Mouse (Mus musculus): ENCODE results near the gene Fgfr2. TPM values are rescaled to one million over a fixed set of nuclear protein-coding genes. Genes with fewer than 3 reads are reported as not detected.
"Not testable (repeated sequence)": the region's sequence is repeated elsewhere in the genome, so short reads cannot be mapped to it uniquely, and the experiment has no call there.

Gene Fgfr2
- polyA plus RNA-seq, 1 experiment from 2014 or later, result 137 TPM

DNA sequence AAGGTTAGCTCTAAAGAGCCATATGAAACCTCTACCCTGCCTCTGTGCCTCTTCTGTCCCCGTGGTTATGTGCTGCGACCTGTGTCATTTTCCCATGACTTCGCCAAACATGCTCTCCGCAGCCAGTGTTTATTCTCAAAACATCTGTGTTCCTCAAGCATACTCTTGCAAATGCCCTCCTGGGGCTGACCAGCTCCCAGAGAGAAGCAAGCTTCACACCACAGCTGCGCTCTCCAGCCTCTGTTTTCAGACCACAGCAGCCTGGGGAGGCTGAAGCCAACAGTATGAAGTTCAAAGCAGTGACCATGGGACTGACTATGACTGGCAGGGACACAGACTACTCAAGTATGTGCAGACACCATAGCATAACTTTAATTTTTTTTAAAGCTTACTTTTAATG, 616.9 kb downstream of the Fgfr2 start:
- no peak overlapping the region for H3K4me2 ChIP-seq (replicated peaks)
- no peak overlapping the region for H3K9ac ChIP-seq
- 39% methylated on average over 5 of the region's 5 CpGs for WGBS
- no peaks in the 10 kb centered on the region for H3K27me3 ChIP-seq
- H3K4me3 ChIP-seq (replicated peaks), result no peak overlapping the region
- no peak overlapping the region for H3K27ac ChIP-seq (replicated peaks)
- H3K9me3 ChIP-seq (replicated peaks), result no peaks in the 10 kb centered on the region
- H3K4me1 ChIP-seq, result 0 out of 2 replicates have a peak, but pooled peaks cover 7% of the 10 kb centered on the region
- H3K36me3 ChIP-seq, result no peaks in the 10 kb centered on the region
- no peak for ATAC-seq (ENCODE audit: insufficient number of reproducible peaks, low FRiP score, low TSS enrichment, low read depth)

GRCm38 (mm10) chr7:132502445-132502844, 620.7 kb downstream of the Fgfr2 start:
- not testable (repeated sequence) for H3K36me3 ChIP-seq; H3K4me3 ChIP-seq (replicated peaks); H3K27me3 ChIP-seq; ATAC-seq (ENCODE audit: insufficient number of reproducible peaks, low FRiP score, low TSS enrichment, low read depth); H3K9me3 ChIP-seq (replicated peaks); H3K9ac ChIP-seq; H3K4me2 ChIP-seq (replicated peaks); H3K4me1 ChIP-seq; H3K27ac ChIP-seq (replicated peaks)

DNA sequence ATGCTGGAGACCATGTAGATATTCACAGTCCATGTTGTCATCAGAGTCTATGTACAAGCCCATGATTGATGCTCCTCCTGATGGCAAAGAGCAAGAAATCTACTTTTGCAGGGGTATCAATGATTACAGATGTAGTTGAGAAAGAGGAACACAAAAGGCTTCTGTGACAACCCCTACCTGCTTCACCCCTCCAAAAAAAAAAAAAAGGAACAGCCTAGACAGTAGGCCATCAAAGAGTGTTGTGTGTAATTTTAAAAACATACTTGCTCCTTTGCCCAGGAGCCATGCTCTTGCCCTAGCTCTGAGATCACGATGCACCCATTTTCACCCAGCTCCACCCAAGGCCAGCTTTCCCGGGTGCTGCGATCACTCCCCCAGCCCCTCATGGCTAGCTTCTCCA, 626.0 kb downstream of the Fgfr2 start:
- no peak overlapping the region for H3K9ac ChIP-seq
- no peak for ATAC-seq (ENCODE audit: insufficient number of reproducible peaks, low FRiP score, low TSS enrichment, low read depth)
- no peaks in the 10 kb centered on the region for H3K36me3 ChIP-seq
- no peak overlapping the region for H3K4me3 ChIP-seq (replicated peaks)
- H3K9me3 ChIP-seq (replicated peaks), result no peaks in the 10 kb centered on the region
- no peak overlapping the region for H3K27ac ChIP-seq (replicated peaks)
- WGBS, result 96% methylated on average over 3 of the region's 3 CpGs
- no peaks in the 10 kb centered on the region for H3K4me1 ChIP-seq
- H3K4me2 ChIP-seq (replicated peaks), result no peak overlapping the region
- H3K27me3 ChIP-seq, result no peaks in the 10 kb centered on the region

- no peaks in the 10 kb centered on the region for H3K4me1 ChIP-seq
- H3K27me3 ChIP-seq, result no peaks in the 10 kb centered on the region
- no peak overlapping the region for H3K27ac ChIP-seq (replicated peaks)
- 62% methylated on average over 4 of the region's 4 CpGs for WGBS
- H3K36me3 ChIP-seq, result no peaks in the 10 kb centered on the region
- H3K9ac ChIP-seq, result no peak overlapping the region
- H3K4me2 ChIP-seq (replicated peaks), result no peak overlapping the region
- H3K4me3 ChIP-seq (replicated peaks), result no peak overlapping the region
- no peaks in the 10 kb centered on the region for H3K9me3 ChIP-seq (replicated peaks)
- ATAC-seq (ENCODE audit: insufficient number of reproducible peaks, low FRiP score, low TSS enrichment, low read depth), result no peak
Measured at GRCm38 (mm10) chr7:132494263-132494662, 628.9 kb downstream of the Fgfr2 start.

DNA sequence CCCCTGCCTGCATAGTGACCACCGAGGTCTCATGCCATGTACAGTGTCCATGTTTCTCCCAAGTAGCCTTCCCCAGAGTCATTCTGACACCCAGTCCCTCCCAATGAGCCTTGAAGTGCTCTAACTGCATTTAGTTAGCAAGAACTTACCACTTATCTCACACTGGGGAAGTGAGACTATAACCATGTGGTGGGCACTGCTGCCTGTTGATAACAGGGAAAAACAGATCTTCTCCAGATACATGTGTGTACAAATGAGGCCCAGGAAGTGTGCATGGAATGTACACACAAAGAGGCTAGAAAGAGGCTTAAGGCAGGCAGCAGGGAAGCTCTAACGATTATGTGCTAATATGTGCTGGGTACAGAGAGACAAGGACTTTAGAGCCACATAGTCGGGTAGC, 629.5 kb downstream of the Fgfr2 start:
- ATAC-seq (ENCODE audit: insufficient number of reproducible peaks, low FRiP score, low TSS enrichment, low read depth), result no peak
- 81% methylated on average over 3 of the region's 3 CpGs for WGBS
- no peak overlapping the region for H3K9ac ChIP-seq
- H3K4me3 ChIP-seq (replicated peaks), result no peak overlapping the region
- no peaks in the 10 kb centered on the region for H3K27me3 ChIP-seq
- H3K9me3 ChIP-seq (replicated peaks), result no peaks in the 10 kb centered on the region
- H3K36me3 ChIP-seq, result no peaks in the 10 kb centered on the region
- no peak overlapping the region for H3K4me2 ChIP-seq (replicated peaks)
- H3K27ac ChIP-seq (replicated peaks), result no peak overlapping the region
- H3K4me1 ChIP-seq, result no peaks in the 10 kb centered on the region

GRCm38 (mm10) chr7:132491902-132492301, 631.2 kb downstream of the Fgfr2 start:
- no peak overlapping the region for H3K27ac ChIP-seq (replicated peaks)
- H3K9me3 ChIP-seq (replicated peaks), result no peaks in the 10 kb centered on the region
- WGBS, result 88% methylated on average over 7 of the region's 7 CpGs
- no peak overlapping the region for H3K4me2 ChIP-seq (replicated peaks)
- no peaks in the 10 kb centered on the region for H3K36me3 ChIP-seq
- no peaks in the 10 kb centered on the region for H3K4me1 ChIP-seq
- H3K4me3 ChIP-seq (replicated peaks), result no peak overlapping the region
- no peak overlapping the region for H3K9ac ChIP-seq
- H3K27me3 ChIP-seq, result no peaks in the 10 kb centered on the region
- ATAC-seq (ENCODE audit: insufficient number of reproducible peaks, low FRiP score, low TSS enrichment, low read depth), result no peak

GRCm38 (mm10) chr7:132487361-132487760, 635.8 kb downstream of the Fgfr2 start:
- H3K27ac ChIP-seq (replicated peaks), result no peak overlapping the region

GRCm38 (mm10) chr7:132486403-132487178, 636.6 kb downstream of the Fgfr2 start:
- 70% methylated on average over 9 of the region's 9 CpGs for WGBS
- H3K27ac ChIP-seq (replicated peaks), result no peak overlapping the region

More at GRCm38 (mm10) chr7:132487361-132487760, 635.8 kb downstream of the Fgfr2 start:
- Histone ChIP-seq H3K36me3 (no peaks in the 10 kb centered on the region), H3K4me2 (replicated peaks) (no peak overlapping the region), H3K4me1 (0 out of 2 replicates have a peak, but pooled peaks cover 8% of the 10 kb centered on the region), H3K9me3 (replicated peaks) (no peaks in the 10 kb centered on the region), H3K4me3 (replicated peaks) (no peak overlapping the region), H3K9ac (no peak overlapping the region), H3K27me3 (no peaks in the 10 kb centered on the region)
- ATAC-seq (ENCODE audit: insufficient number of reproducible peaks, low FRiP score, low TSS enrichment, low read depth), result no peak
- WGBS, result 39% methylated on average over 6 of the region's 6 CpGs

DNA sequence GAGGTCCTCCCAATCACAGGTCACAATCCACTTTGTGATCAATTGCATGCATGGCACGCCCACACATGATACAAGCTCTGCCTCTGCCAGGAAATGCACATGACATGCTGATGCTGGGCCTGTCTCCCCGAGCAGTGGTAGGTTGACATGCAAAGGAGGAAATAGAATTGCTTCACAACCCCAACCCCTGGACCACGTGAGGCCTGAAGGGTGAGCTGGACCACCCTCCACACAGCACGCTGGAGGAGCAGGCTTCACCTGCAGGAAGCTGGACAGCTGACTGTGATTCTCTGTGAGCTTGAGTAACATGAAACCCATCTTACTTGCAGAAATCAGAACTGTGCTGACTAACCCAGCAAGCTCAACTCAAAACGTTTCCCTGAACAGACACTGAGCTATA, 638.7 kb downstream of the Fgfr2 start:
- 37% methylated on average over 5 of the region's 5 CpGs for WGBS
- 0 out of 2 replicates have a peak, but pooled peaks cover 8% of the 10 kb centered on the region for H3K4me1 ChIP-seq
- H3K4me3 ChIP-seq (replicated peaks), result no peak overlapping the region
- H3K4me2 ChIP-seq (replicated peaks), result no peak overlapping the region
- no peak overlapping the region for H3K27ac ChIP-seq (replicated peaks)
- no peaks in the 10 kb centered on the region for H3K9me3 ChIP-seq (replicated peaks)
- no peak for ATAC-seq (ENCODE audit: insufficient number of reproducible peaks, low FRiP score, low TSS enrichment, low read depth)
- no peaks in the 10 kb centered on the region for H3K36me3 ChIP-seq
- no peaks in the 10 kb centered on the region for H3K27me3 ChIP-seq
- H3K9ac ChIP-seq, result no peak overlapping the region

More at GRCm38 (mm10) chr7:132486403-132487178, 636.6 kb downstream of the Fgfr2 start:
- Histone ChIP-seq H3K4me2 (replicated peaks) (no peak overlapping the region), H3K9me3 (replicated peaks) (no peaks in the 10 kb centered on the region), H3K4me3 (replicated peaks) (no peak overlapping the region), H3K9ac (no peak overlapping the region), H3K4me1 (0 out of 2 replicates have a peak, but pooled peaks cover 8% of the 10 kb centered on the region), H3K36me3 (no peaks in the 10 kb centered on the region), H3K27me3 (no peaks in the 10 kb centered on the region)
- ATAC-seq (ENCODE audit: insufficient number of reproducible peaks, low FRiP score, low TSS enrichment, low read depth), result 0 out of 2 replicates have a peak, but pooled peaks have one; percentile 71

DNA sequence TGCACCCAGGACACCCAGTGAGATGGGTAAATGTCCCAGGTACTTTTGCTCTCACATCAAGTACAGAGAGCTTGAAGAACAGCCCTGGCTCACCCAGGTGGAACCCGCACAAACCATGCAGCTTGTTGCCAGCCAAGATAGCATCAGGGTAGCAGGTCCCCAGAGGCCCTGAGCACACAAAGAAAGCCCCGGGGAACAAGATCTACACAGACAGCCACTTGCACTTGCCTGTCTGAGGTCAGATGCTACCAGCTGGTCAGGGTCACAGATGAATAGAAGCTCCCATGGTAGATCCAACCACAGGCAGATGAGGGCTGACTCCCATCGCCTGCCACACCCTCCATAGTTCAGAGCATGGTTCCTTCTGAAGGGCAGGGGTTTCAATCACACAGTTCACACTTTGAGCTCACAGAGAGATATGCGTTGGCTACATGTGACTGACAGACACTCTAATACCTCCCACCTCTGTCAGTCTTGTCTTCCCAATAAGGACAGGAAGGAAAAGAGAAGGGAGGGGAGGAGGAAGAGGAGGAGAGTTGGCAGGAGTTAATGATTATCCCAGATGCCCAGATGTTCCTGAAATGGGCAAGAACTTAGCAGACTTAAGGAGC, 642.3 kb downstream of the Fgfr2 start:
- Histone ChIP-seq H3K4me2 (replicated peaks) (no peak overlapping the region), H3K4me1 (peaks cover 5% of the 10 kb centered on the region), H3K9ac (no peak overlapping the region), H3K27ac (replicated peaks) (no peak overlapping the region), H3K9me3 (replicated peaks) (no peaks in the 10 kb centered on the region), H3K27me3 (no peaks in the 10 kb centered on the region), H3K4me3 (replicated peaks) (no peak overlapping the region), H3K36me3 (no peaks in the 10 kb centered on the region)
- 74% methylated on average over 4 of the region's 4 CpGs for WGBS
- no peak for ATAC-seq (ENCODE audit: insufficient number of reproducible peaks, low FRiP score, low TSS enrichment, low read depth)

GRCm38 (mm10) chr7:132478295-132478809, 644.8 kb downstream of the Fgfr2 start:
- H3K4me1 ChIP-seq, result peaks cover 5% of the 10 kb centered on the region
- no peak for ATAC-seq (ENCODE audit: insufficient number of reproducible peaks, low FRiP score, low TSS enrichment, low read depth)
- H3K4me3 ChIP-seq (replicated peaks), result no peak overlapping the region
- H3K4me2 ChIP-seq (replicated peaks), result no peak overlapping the region
- 54% methylated on average over 9 of the region's 9 CpGs for WGBS
- no peak overlapping the region for H3K27ac ChIP-seq (replicated peaks)
- H3K9me3 ChIP-seq (replicated peaks), result no peaks in the 10 kb centered on the region
- H3K9ac ChIP-seq, result no peak overlapping the region
- H3K27me3 ChIP-seq, result no peaks in the 10 kb centered on the region
- H3K36me3 ChIP-seq, result no peaks in the 10 kb centered on the region

Data from embryonic facial prominence, embryonic 15.5 days (tissue).